Mouse (Mus musculus) embryonic facial prominence, embryonic 13.5 days (tissue): ENCODE data around the gene Ccdc8. TPM values are rescaled to one million over a fixed set of nuclear protein-coding genes. Genes with fewer than 3 reads are reported as not detected.

Experiments
- ATAC-seq: fragments of 200-750 bp; cut with Nextera tagmentation; 2 replicates; pipeline ENCODE4 v1.8.0; 2017; ENCODE audit warnings: low read depth; ENCODE audit not compliant: insufficient number of reproducible peaks, insufficient read depth, low FRiP score, low TSS enrichment
- H3K27ac ChIP-seq: fragments of 300-500 bp; sonication (generic); 2 replicates; pipeline ENCODE4 v1.5.1; 2015; ENCODE audit warnings: moderate library complexity, mild to moderate bottlenecking, inconsistent platforms
- H3K27me3 ChIP-seq: fragments of 300-500 bp; sonication (generic); 2 replicates; pipeline ENCODE4 v1.6.1; 2015; ENCODE audit warnings: mild to moderate bottlenecking, inconsistent platforms
- H3K36me3 ChIP-seq: fragments of 300-500 bp; sonication (generic); 2 replicates; pipeline ENCODE4 v1.6.1; 2015; ENCODE audit warnings: mild to moderate bottlenecking, inconsistent platforms
- H3K4me1 ChIP-seq: fragments of 300-500 bp; sonication (generic); 2 replicates; pipeline ENCODE4 v1.6.1; 2015; ENCODE audit warnings: inconsistent platforms
- H3K4me2 ChIP-seq: fragments of 300-500 bp; sonication (generic); 2 replicates; pipeline ENCODE4 v1.6.1; 2015; ENCODE audit warnings: moderate library complexity, mild to moderate bottlenecking, inconsistent platforms
- H3K4me3 ChIP-seq: fragments of 300-500 bp; sonication (generic); 2 replicates; pipeline ENCODE4 v1.5.1; 2015; ENCODE audit warnings: mild to moderate bottlenecking, inconsistent platforms
- H3K9ac ChIP-seq: fragments of 300-500 bp; sonication (generic); 2 replicates; pipeline ENCODE4 v1.6.1; 2015; ENCODE audit warnings: mild to moderate bottlenecking, inconsistent platforms
- H3K9me3 ChIP-seq: fragments of 300-500 bp; sonication (generic); 2 replicates; pipeline ENCODE4 v1.6.1; 2016; ENCODE audit warnings: inconsistent platforms
- WGBS: fragments of 180-500 bp; shearing (Covaris S2); methylation state at CpG from one replicate; pipeline ENCODE4 v1.1.7; 2015; ENCODE audit warnings: mixed read lengths; 5-methylcytosine and 5-hydroxymethylcytosine counted together
- polyA plus RNA-seq: library from polyadenylated mRNA; unstranded; fragments of >200 nt; fragmentation: Nextera tagmentation; extraction: Ambion mirVana; gene quantifications from 2 replicates; pipeline ENCODE4 v1.2.1, GENCODE M21; 2015

Gene Ccdc8
- polyA plus RNA-seq, 1 experiment from 2014 or later = 22.1 TPM

DNA sequence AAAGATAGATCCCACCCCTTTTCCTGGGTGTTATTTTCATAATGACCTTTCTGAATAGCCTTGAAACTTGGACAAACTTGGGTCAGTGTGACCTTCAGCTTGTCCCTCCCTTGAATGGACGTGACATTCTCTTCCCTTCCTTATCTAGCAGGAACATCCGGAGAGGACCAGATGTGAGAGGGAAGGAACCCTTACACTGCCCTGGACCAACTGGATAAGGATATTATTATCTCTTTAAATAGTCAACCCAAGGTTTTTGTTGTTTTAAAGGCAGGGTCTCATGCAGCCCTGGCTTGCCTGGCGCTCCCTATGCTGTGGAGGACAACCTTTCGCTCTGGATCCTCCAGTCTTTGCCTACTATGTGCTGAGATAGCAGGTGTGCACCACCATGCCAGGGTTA is 6.7 kb downstream of the Ccdc8 start:
- Histone ChIP-seq H3K27ac (no peak overlapping the region), H3K27me3 (no peaks in the 10 kb centered on the region), H3K4me3 (no peak overlapping the region), H3K4me1 (peaks cover 38% of the 10 kb centered on the region), H3K36me3 (peaks cover 49% of the 10 kb centered on the region), H3K4me2 (no peak overlapping the region), H3K9ac (no peak overlapping the region), H3K9me3 (no peaks in the 10 kb centered on the region)
- ATAC-seq = no peak
- WGBS = 67% methylated on average over 4 of the region's 4 CpGs

DNA sequence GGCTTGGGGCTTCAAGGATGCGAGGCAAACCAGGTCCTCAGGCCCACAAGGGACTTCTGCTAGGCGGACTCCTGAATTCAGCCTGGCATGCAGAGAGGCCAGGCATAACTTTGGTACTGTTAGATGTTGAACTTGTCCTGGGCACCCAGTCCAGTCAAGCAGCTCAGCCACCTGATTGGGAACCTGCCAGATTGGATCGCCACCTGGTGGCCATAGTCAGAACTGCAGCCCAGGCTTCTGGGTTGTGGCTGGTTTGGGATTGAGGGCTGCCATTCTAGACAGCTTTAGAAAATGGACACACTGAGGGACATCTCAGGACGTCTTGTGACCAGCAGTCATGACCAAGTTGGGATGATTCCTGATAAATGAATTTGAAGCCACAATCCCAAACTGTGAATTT is 7.1 kb downstream of the Ccdc8 start:
- ATAC-seq = no peak
- Histone ChIP-seq H3K27me3 (no peaks in the 10 kb centered on the region), H3K9me3 (no peaks in the 10 kb centered on the region), H3K4me2 (no peak overlapping the region), H3K4me1 (peaks cover 34% of the 10 kb centered on the region), H3K9ac (no peak overlapping the region), H3K4me3 (no peak overlapping the region), H3K36me3 (peaks cover 54% of the 10 kb centered on the region), H3K27ac (no peak overlapping the region)
- 22% methylated on average over 4 of the region's 4 CpGs for WGBS

DNA sequence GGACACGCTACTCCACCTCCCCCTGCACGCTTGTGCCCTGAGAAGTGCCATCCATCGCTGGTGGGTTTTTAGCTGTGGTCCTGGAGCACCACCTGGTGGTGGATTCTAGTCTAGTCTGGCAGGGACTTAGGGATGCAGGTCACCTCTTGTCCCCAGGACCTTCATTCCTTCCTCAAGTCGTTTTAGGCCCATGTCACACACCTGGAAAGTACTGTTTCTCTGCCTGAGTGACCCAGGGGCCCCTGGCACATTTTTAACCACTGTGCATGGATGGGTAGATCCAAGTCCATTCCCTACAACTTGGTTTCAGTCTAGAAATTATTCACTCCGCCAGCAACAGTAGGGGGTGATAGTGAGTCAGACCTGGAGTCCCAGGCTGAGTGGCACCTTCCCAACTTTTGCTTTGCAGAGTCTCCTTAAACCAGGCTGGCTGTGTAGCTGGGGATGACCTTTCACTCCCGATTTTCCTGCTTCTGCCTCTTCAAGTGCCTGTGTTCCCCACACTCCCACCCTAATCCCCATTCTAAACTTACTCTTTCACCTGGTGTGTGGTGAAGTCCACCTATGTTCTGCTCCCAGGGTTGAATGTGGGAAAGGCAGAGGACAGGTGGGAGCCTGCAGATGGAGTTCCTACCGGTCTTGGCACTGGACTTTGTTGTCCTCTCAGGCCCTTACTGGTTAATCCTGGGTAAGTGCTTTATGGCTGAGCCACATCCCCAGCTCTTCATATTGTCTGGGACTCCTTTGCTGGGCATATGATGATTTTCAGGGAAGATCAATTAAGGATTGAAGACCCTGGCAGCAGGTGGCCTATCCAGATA is 10.1 kb downstream of the Ccdc8 start:
- H3K36me3 ChIP-seq = peaks cover 75% of the 10 kb centered on the region

DNA sequence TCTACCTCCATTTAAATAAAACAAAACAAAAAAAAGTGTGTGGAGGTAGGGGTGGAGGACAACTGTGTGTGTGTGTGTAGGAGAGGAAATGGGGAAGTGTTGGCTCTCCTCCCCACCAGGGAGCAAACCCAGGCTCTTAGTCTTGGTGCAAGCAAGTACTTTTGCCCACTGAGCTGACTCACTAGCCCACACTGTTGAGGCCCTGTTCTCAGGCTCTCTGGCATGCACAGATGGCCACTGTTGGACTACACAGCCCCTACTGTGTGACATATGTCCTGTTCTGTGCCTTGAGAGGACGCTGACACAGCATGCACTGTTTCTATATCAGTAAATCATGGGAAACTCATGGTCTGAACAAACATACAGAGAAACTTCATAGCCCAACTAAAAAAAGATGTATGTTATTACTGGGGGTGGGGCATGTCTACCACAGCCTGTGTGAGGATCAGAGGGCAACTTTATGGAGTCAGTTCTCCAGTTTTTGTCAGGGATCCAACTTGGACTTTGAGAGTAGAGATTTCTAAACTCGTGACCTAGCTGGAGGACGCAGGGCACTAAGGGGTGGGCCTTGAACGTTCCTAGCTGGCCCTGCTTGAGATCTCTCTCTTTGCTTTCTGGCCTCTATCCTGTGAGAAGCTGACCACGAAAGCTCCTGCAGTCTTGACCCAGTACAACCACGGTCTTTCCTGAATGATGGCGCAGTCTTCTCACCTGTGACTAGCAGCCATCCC is 10.9 kb downstream of the Ccdc8 start:
- no peak overlapping the region for H3K4me2 ChIP-seq
- H3K4me3 ChIP-seq = no peak overlapping the region
- whole genome bisulfite sequencing = 87% methylated on average over 7 of the region's 7 CpGs
- ATAC-seq = no peak
- H3K9ac ChIP-seq = no peak overlapping the region; the same call in 1 of the 2 replicates
- H3K9me3 ChIP-seq = no peaks in the 10 kb centered on the region
- H3K4me1 ChIP-seq = 0 out of 2 replicates have a peak, but pooled peaks cover 2% of the 10 kb centered on the region
- H3K27me3 ChIP-seq = no peaks in the 10 kb centered on the region
- peak overlapping the region; percentile 4 for H3K27ac ChIP-seq
- H3K36me3 ChIP-seq = peaks cover 75% of the 10 kb centered on the region

More for the DNA sequence above, 10.1 kb downstream of the Ccdc8 start:
- Histone ChIP-seq H3K4me3 (no peak overlapping the region), H3K4me1 (peaks cover 6% of the 10 kb centered on the region), H3K9me3 (no peaks in the 10 kb centered on the region), H3K27me3 (no peaks in the 10 kb centered on the region), H3K4me2 (no peak overlapping the region), H3K9ac (no peak overlapping the region), H3K27ac (no peak overlapping the region)
- no peak for ATAC-seq
- WGBS = 12% methylated on average over 7 of the region's 7 CpGs

DNA sequence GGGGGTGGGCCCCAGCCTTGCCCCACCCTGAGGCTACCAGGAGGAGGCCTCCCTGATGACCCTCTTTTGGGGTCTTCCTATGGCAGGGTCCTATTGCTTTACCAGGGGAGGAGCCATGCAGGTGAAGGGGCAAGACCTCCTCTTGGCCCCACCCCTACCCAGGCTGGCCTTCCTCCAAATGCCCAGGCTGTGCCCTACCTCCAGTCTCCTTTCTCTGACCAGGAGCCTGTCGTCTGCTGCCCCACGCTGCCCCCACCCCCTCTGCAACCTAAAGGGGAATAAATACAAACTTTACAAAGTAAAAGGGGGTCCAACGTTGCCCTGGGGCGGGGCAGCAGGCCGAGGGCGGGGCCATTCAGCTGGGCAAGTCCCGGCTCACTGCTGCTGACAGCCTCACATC is 12.2 kb downstream of the Ccdc8 start:
- H3K36me3 ChIP-seq = peaks cover 80% of the 10 kb centered on the region
- no peak overlapping the region for H3K4me2 ChIP-seq
- ATAC-seq = no peak
- no peaks in the 10 kb centered on the region for H3K27me3 ChIP-seq
- H3K4me1 ChIP-seq = no peaks in the 10 kb centered on the region
- no peak overlapping the region for H3K27ac ChIP-seq
- H3K4me3 ChIP-seq = no peak overlapping the region
- H3K9me3 ChIP-seq = no peaks in the 10 kb centered on the region
- no peak overlapping the region for H3K9ac ChIP-seq
- 84% methylated on average over 7 of the region's 7 CpGs for WGBS

DNA sequence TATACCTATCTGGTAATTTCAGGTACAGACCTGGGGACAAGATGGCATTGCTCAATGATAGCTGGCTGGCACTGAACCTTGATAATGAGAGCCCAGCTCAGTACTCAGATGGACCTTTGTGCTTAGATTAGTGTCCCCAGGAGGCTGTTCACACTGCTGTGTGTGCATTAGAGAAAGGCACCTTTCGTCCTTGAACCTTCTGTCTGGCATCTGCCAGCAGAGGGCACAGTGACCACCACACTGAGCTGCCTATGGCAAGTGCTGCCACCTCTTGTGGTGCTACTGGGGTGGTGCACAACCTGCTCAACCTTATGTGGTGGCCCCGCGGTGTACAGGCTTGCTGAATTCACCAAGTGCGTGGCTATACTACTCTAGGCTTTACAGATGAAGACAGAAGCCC is 14.8 kb downstream of the Ccdc8 start:
- ATAC-seq = no peak
- Histone ChIP-seq H3K9ac (no peak overlapping the region), H3K4me3 (no peak overlapping the region), H3K27me3 (no peaks in the 10 kb centered on the region), H3K36me3 (peaks cover 91% of the 10 kb centered on the region), H3K4me2 (no peak overlapping the region), H3K27ac (no peak overlapping the region), H3K9me3 (no peaks in the 10 kb centered on the region), H3K4me1 (no peaks in the 10 kb centered on the region)
- 87% methylated on average over 4 of the region's 4 CpGs for WGBS

DNA sequence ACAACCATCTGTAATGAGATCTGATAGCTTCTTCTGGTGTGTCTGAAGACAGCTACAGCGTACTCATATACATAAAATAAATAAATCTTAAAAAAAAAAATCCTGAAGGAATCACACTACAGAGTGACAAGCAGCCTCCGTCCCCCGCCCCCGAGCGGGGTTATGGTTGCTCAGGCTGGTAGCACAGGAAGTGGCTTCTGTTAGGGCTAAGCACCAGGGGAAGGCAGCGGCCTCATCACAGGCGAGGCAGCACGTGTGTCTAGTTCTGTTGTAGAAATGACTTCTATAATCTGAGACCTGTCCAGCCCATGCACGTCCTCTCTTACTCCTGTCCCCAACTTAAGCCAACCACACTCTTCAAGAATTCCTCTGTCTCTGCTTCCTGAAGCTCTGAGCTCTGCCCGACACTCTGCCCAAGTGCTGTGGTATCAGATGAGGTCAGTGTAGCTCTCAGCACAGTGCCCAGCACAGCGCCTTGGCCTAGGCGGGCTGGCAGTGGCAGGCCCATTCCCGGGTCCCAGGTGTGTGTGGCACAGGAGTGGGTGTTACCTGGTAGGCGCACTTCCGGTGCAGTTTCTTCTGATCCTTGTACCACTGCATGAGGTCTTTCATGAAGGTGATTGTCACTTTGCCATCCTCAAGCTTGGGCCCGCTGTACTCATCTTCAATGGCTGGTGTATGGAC is 17.0 kb downstream of the Ccdc8 start:
- ATAC-seq = no peak
- no peaks in the 10 kb centered on the region for H3K4me1 ChIP-seq
- H3K4me2 ChIP-seq = no peak overlapping the region
- no peak overlapping the region for H3K9ac ChIP-seq
- no peak overlapping the region for H3K27ac ChIP-seq
- H3K4me3 ChIP-seq = no peak overlapping the region
- H3K36me3 ChIP-seq = peaks cover 100% of the 10 kb centered on the region
- H3K9me3 ChIP-seq = no peaks in the 10 kb centered on the region
- WGBS = 91% methylated on average over 16 of the region's 16 CpGs
- no peaks in the 10 kb centered on the region for H3K27me3 ChIP-seq

DNA sequence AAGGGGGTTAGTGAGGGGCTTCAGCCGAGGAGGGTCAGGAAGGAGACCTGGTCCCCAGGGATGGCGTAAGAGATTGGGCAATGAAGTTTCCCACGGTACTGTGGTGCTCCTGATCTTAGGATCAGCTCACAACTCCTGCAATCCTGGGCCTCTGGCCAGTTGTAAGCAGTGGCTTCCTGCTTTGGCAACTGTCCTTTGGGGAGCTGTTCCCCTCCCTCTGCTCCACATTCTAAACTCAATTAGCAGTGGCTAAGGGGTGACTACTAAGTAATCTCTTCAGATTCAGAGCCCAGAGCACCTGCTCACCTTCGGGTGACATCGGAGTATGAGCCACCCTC is 17.5 kb downstream of the Ccdc8 start:
- H3K27me3 ChIP-seq = no peaks in the 10 kb centered on the region
- no peak for ATAC-seq
- H3K27ac ChIP-seq = no peak overlapping the region
- no peak overlapping the region for H3K9ac ChIP-seq
- peaks cover 100% of the 10 kb centered on the region for H3K36me3 ChIP-seq
- H3K4me2 ChIP-seq = no peak overlapping the region
- no peak overlapping the region for H3K4me3 ChIP-seq
- H3K4me1 ChIP-seq = no peaks in the 10 kb centered on the region
- H3K9me3 ChIP-seq = no peaks in the 10 kb centered on the region
- whole genome bisulfite sequencing = 88% methylated on average over 5 of the region's 5 CpGs

DNA sequence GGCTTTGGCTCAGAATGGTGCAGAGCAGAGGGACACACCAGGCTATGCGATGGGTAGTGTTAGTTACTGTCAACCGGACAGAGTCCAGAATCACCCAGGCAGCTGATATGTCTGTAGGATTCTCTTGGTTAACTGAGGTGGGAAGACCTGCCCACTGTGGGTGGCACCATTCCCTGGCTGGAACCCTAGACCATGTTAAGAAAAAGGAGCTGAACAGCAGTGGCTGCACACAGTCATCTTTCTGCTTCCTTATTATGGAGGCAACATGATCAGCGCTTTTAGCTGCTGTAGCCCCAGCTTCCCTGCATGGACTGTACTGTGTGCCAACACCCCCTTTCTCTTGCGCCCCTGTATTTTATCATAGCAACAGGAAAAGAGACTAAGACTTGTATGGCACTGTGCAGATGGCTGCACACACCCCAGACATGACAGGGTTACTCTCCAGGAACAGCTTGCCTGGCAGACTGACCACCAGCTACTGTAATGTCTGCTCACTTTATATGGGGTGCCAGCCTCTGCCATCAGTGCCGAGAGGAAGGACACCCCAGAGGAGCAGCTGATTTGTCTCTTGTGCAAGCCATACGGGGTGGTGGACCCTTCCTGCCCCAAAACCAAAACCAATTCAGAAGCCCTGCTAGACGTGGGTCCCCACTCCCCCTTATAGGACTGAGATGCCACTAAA is 19.5 kb downstream of the Ccdc8 start:
- no peak for ATAC-seq
- H3K9ac ChIP-seq = no peak overlapping the region
- 0 out of 2 replicates have a peak, but pooled peaks cover 2% of the 10 kb centered on the region for H3K4me1 ChIP-seq
- peaks cover 100% of the 10 kb centered on the region for H3K36me3 ChIP-seq
- no peak overlapping the region for H3K4me3 ChIP-seq
- no peak overlapping the region for H3K4me2 ChIP-seq
- no peaks in the 10 kb centered on the region for H3K9me3 ChIP-seq
- WGBS = 92% methylated on average over 7 of the region's 7 CpGs
- H3K27ac ChIP-seq = no peak overlapping the region
- H3K27me3 ChIP-seq = no peaks in the 10 kb centered on the region

DNA sequence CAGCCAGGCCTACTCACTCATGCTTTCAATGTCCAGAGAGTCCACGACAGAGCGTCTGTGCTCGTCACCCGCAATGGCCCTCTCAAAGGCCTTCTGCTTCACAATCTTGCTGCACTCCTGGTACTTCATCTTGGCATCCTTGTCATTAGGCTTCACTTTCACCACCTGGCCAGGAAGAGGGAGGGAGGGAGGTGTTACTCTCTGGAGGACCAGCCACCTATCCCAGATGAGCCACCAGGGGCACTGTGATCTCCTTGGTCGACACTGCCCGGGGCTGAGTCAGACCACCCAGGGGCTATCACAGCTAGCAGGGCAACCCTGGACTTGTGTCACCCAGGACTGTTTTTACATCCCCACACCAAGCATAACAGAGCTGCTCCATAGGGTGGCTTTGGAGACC is 22.9 kb downstream of the Ccdc8 start:
- Histone ChIP-seq H3K4me3 (no peak overlapping the region), H3K4me2 (no peak overlapping the region)

DNA sequence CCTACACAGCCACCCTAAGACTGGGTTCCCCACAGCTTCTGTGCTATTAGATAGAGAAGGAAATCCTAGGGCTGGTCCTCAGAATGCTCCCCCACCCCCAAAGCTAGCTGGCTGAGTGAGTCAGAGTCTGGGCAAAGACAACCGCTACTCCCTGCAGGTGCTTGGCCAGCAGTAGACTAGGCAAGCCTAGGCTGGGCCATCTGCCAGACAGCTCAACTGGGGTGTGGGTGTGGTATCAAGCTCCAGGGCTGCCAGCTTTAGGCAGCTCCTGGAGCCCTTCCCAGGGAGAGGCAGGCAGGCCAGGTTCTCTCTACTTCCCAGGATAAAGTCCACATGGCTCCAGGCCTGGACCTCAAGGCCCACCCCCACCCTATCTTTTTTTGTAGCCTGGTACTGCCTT is 24.5 kb downstream of the Ccdc8 start:
- H3K9ac ChIP-seq = no peak overlapping the region
- no peak overlapping the region for H3K27ac ChIP-seq
- no peaks in the 10 kb centered on the region for H3K9me3 ChIP-seq
- H3K4me2 ChIP-seq = no peak overlapping the region
- 0 out of 2 replicates have a peak, but pooled peaks cover 4% of the 10 kb centered on the region for H3K4me1 ChIP-seq
- peak; percentile 50; the same call in 1 of the 2 replicates for ATAC-seq
- WGBS = 82% methylated on average over 1 of the region's 1 CpGs
- H3K4me3 ChIP-seq = no peak overlapping the region
- H3K36me3 ChIP-seq = peaks cover 90% of the 10 kb centered on the region
- H3K27me3 ChIP-seq = no peaks in the 10 kb centered on the region

More for the DNA sequence above, 22.9 kb downstream of the Ccdc8 start:
- H3K36me3 ChIP-seq = peaks cover 90% of the 10 kb centered on the region
- no peak for ATAC-seq
- H3K9ac ChIP-seq = no peak overlapping the region
- H3K27ac ChIP-seq = no peak overlapping the region
- H3K27me3 ChIP-seq = no peaks in the 10 kb centered on the region
- WGBS = 83% methylated on average over 6 of the region's 6 CpGs
- no peaks in the 10 kb centered on the region for H3K9me3 ChIP-seq
- H3K4me1 ChIP-seq = 0 out of 2 replicates have a peak, but pooled peaks cover 4% of the 10 kb centered on the region
